Mouse (Mus musculus) ovary, postnatal 14 days (tissue): Measurements from ENCODE around the gene Ercc2.

Source experiments
- DNase-seq: peaks from one replicate; pipeline ENCODE4 v3.0.0; 2022; ENCODE audit warnings: low spot score

The Ercc2 gene

GRCm38 (mm10) chr7:19359892-19360641 is 21.7 kb upstream of the Ercc2 start:
- peak; percentile 59 for DNase-seq

DNA sequence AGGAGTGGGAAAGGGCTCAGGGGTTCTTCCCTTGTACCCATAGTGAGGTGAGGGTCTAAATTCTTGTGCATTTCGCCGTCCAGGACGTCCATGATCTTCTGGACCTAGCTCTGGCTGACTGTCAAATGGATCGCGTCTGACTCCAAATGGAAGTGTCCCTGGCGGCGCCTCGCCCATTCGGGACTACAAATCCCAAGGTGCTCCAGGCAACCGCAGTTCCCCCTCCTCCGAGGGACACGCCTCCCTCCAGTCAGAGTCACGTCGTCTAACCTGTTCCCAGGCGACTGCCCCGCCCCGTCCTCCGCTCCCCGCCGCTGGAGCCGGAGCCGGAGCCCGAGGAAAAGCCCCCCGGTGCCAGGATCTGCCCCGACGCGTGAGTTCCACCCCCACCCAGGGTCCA is 20.9 kb upstream of the Ercc2 start:
- peak; percentile 74 for DNase-seq

DNA sequence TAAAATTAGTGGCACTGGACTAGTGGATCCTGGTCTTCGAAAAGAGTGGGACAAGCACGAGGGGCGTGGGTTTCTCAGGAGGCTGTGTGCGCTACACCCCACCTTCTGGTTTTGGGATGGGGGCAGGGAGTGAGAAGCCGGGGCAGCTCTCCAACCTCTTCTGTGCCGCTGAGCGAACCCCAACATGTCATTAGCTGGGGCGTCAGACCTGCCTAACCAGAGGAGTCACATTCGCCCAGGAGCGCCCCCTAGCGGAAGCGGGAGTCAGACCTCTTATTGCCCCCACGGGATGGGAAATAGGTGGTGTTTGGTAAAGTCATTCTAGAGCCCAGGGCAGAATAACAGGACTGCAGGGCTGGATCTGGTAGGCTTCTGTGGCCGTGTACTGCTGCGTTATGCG is 20.1 kb upstream of the Ercc2 start:
- DNase-seq, result peak; percentile 55

DNA sequence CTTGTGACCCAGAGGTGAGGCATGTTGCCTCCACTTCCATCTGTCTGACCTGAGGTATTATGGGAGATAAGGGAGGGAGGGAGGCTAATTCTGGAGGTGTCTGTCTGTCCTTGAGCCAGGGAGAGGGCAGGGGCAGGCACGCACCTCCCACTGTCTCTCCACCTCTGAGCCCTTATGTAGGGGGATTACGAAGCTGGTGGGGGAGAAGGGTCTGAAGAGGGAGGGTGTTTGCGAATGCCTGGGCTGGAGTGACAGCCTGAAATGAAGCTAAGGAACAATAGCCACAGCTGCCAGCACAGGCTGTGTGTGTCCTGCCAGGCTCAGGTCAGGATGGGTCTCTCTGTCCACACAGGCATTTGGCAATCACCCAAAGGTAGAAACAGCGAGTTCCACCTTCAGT is 19.5 kb upstream of the Ercc2 start:
- no peak for DNase-seq

DNA sequence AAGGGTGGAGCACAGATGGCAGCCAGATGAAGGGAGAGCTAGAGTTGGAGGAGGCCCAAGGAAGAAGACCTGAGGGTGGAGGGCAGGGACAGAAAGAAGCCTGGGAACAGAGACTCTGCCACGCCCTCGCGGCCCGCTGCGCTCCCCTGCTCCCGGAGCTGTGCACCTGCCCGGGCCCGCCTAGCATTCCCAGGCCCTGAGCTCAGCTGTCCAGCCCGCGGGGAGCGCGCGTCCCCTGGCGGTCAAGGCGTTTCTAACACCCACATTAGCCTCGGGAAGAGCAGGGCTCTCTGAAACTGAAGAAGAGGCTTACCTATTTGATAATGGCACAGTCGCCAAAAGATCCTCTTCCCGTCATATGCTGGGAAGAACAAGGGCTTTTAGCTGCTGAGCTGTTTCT is 17.9 kb upstream of the Ercc2 start:
- DNase-seq, result peak; percentile 56

GRCm38 (mm10) chr7:19365376-19365775 is 16.4 kb upstream of the Ercc2 start:
- no peak for DNase-seq

DNA sequence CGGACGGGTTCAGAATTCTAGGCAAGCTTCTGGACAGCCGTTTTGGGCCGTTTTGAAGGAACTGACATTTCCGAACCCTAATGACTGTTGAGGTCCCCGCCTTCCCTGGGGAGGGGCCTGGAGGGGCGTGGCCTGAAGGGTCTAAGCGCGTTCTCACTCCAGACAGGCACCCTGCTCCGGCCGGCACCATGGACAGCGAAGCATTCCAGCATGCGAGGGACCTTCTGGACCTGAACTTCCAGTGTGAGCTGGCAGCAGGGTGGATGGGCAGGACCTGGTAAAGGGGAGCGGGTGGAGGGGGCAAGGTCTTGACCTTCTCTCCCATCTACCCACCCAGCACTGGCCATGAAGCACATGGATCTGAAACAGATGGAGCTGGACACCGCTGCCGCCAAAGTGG is 13.4 kb upstream of the Ercc2 start:
- DNase-seq, result peak; percentile 42

- DNase-seq, result peak; percentile 57
Observed at GRCm38 (mm10) chr7:19369823-19370425, 11.9 kb upstream of the Ercc2 start.

DNA sequence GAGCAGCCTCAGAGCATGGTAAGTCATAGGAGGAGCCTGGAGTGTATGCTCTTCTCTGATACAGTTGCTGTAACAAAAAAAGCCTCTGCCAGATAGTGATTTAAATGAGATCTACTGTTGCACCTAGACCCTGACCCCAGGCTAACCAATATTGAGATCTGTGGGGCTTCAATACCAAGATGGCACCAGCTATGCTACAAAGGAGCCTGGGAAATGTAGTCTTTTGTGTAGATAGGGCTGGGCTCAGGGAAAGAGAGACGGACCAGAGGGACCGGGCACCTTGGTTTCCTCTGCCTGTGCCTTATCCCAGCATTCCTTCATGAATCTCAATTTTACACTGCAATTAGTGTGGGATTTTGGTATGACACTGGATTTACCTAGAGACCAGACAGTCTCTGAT is 8.4 kb upstream of the Ercc2 start:
- DNase-seq, result no peak

- no peak for DNase-seq
Observed at GRCm38 (mm10) chr7:19375368-19375767, 6.4 kb upstream of the Ercc2 start.

DNA sequence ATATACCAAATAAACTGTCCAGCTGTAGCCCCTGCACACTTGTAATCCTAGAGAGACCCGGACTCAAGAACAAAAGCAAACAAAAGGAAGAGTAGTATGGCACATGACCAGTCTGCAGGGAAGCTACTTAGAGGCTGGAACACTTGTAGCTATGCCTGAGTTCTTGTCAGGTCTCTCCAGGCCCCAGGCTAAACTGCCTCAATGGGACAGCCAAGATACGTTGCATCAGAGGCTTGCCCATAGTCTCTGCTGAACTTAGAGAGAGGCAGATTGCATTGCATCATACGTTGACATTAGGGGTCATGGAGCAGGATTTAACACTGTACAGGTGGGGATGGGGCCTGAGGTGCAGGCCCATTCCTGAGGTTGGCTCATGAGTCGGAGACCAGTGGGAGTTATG is 5.8 kb upstream of the Ercc2 start:
- no peak for DNase-seq

GRCm38 (mm10) chr7:19378049-19378448 is 3.8 kb upstream of the Ercc2 start:
- no peak for DNase-seq

- DNase-seq, result no peak
Observed at GRCm38 (mm10) chr7:19382166-19382541, 344 bp downstream of the Ercc2 start.

- no peak for DNase-seq
Observed at GRCm38 (mm10) chr7:19383708-19384107, 1.9 kb downstream of the Ercc2 start.

GRCm38 (mm10) chr7:19388699-19389413 is 7.0 kb downstream of the Ercc2 start:
- no peak for DNase-seq

GRCm38 (mm10) chr7:19394484-19394883 is 12.7 kb downstream of the Ercc2 start:
- no peak for DNase-seq

DNA sequence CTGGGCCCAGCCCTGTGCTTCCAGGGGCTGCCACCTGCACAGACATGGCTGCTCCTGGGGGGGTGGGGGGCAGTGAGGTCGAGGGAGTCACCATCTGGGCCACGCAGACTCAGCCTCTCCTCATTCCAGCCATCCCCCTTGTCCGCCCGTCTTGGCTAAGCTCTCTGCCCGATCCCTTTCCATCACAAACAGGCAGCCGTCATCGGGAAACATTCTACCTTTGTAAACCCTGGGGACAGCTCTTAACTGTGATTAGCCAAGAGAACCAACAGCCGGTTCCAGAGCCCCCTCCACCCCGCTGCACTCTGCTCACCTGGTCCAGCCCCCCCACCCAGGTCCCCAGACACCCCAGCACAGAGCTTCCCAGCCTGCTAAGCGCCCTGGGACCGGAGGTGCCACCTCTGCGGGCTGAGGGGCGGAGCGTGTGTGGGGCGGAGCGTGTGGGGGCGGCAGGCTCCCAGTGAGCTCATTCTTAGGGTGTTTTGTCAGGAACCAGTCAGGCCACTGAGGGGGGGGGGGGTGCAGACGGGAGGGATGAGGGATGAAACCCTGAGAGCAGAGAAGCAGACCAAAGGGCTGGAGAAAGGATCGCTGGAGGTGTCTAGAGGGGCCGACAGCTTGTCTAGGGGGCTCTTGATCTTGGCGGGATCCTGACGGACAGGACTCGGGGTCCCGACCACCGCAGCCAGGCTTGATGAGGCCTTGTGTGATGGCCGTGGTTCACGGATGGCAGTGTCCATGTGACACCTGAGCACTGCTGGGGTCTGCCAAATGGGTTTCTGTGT is 17.9 kb downstream of the Ercc2 start:
- peak; percentile 27 for DNase-seq

DNA sequence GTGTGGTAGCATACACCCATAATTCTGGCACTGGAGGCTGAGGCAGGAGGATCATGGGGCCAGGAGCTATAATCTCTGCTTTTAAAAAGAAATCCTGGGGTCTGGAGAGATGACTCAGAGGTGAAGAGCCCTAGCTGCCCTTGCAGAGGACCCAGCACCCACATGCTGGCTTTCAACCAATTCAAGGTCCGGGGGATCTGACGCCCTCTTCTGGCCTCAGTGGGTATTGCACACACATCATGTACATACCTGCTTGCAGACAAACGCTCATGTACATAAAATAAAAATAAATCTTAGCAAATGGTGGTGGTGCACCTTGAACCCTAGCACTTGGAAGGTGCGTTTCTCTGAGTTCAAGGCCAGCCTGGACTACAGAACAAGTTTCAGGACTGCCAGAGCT is 19.1 kb downstream of the Ercc2 start:
- DNase-seq, result no peak

GRCm38 (mm10) chr7:19402535-19403112 is 20.8 kb downstream of the Ercc2 start:
- no peak for DNase-seq

GRCm38 (mm10) chr7:19403731-19404296 is 22.0 kb downstream of the Ercc2 start, which contains the start of gene Klc3:
Gene Klc3 (minus strand): TSS chr7:19404104.
- DNase-seq, result peak; percentile 51

DNA sequence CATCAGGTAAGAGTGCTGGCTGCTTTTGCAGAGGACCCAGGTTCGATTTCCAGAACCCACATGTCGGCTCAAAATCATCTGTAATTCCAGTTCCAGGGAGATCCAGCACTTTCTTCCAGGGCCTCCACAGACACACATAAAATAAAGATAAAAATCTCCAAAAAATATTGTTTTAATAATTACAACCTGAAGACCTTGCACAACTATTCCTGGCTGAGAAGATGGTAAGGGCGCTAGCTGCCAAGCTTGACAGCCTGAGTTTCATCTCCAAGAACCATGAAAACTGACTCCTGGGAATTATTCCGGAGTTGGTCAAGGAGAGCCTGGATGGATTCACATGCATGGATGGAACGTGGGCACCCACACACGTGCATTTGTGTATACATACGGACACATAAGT is 22.7 kb downstream of the Ercc2 start, which contains the start of gene Ckm:
Ckm (plus strand) TSS at position 301 of the 400 bp plus-strand sequence.
- DNase-seq, result no peak

GRCm38 (mm10) chr7:19405417-19405816 is 23.6 kb downstream of the Ercc2 start:
- peak; percentile 81 for DNase-seq
